Comparison of ENCODE assay signal across 14 mouse cellular contexts in genomic region chr10:111575256-111575655, GRCm38 (mm10).
DNase-seq lines count a peak whose midpoint lies in the region; ATAC-seq and TF ChIP-seq lines count a peak whose summit lies in the region.
"Had no signal": no experiment of that assay in that cellular context is flagged by ENCODE, and none has a peak within 500 bp of the region (broad histone marks: within the 10 kb centered on the region; RNA-seq: fewer than 3 reads in every experiment).

No protein-coding gene starts in this region.

- H3K36me3 ChIP-seq in heart, embryonic 11.5 days (ENCODE audit: control insufficient read depth, insufficient read depth, low read length), result no peaks in the 10 kb centered on the region
- H3K36me3 ChIP-seq in liver, embryonic 12.5 days, result no peaks in the 10 kb centered on the region
- no peaks in the 10 kb centered on the region for H3K36me3 ChIP-seq in liver, embryonic 11.5 days (ENCODE audit: control insufficient read depth, insufficient read depth, low read length)
- H3K36me3 ChIP-seq in small intestine, adult 2 months (ENCODE audit: control insufficient read depth, insufficient read depth, low read length), result no peaks in the 10 kb centered on the region
- H3K36me3 ChIP-seq: hindbrain, embryonic 12.5 days; limb, embryonic 15.5 days; neural tube, embryonic 13.5 days had no signal

- H3K27ac ChIP-seq in heart, embryonic 11.5 days (ENCODE audit: low read depth, low read length), result no peak overlapping the region
- H3K27ac ChIP-seq in liver, embryonic 12.5 days, result no peak overlapping the region
- H3K27ac ChIP-seq in liver, embryonic 11.5 days (ENCODE audit: low read depth, low read length), result no peak overlapping the region
- peak overlapping the region; percentile 71 for H3K27ac ChIP-seq in small intestine, adult 2 months (ENCODE audit: insufficient read depth, low read depth, low read length)
- H3K27ac ChIP-seq: forebrain, embryonic 13.5 days; hindbrain, embryonic 12.5 days; left cerebral cortex, adult 2 months; neural tube, embryonic 13.5 days had no signal

- H3K4me1 ChIP-seq in heart, embryonic 11.5 days (ENCODE audit: control insufficient read depth, insufficient read depth, low read length), result peaks cover 43% of the 10 kb centered on the region
- peaks cover 57% of the 10 kb centered on the region for H3K4me1 ChIP-seq in liver, embryonic 12.5 days
- H3K4me1 ChIP-seq in liver, embryonic 11.5 days (replicated peaks; ENCODE audit: control insufficient read depth, insufficient read depth, low read length), result peaks cover 34% of the 10 kb centered on the region
- peaks cover 38% of the 10 kb centered on the region; the same call in 1 of the 2 replicates for H3K4me1 ChIP-seq in small intestine, adult 2 months (ENCODE audit: control insufficient read depth, insufficient read depth, insufficient read length, low read length)
- H3K4me1 ChIP-seq: hindbrain, embryonic 12.5 days; neural tube, embryonic 13.5 days had no signal

- no peak for TF ChIP-seq CTCF in small intestine, adult 2 months (IDR thresholded peaks at IDR 0.05; ENCODE audit: extremely low read depth, insufficient read length, insufficient replicate concordance, low read depth, low read length)

- DNase-seq in heart, postnatal 4 days, result no peak
- no peak for DNase-seq in liver, embryonic 11.5 days (ENCODE audit: low spot score)
- peak; percentile 64 for DNase-seq in ZHBTc4 (ENCODE audit: low read depth, low spot score)
- no peak for DNase-seq in gastrocnemius, postnatal 36 days
- no peak for DNase-seq in left cerebral cortex, postnatal 10 days (ENCODE audit: extremely low spot score in 1 of 2, low spot score in 2 of 2)
- DNase-seq: kidney, adult 8-10 months had no signal

- peak overlapping the region; percentile 27; the same call in 1 of the 2 replicates for H3K4me2 ChIP-seq in heart, embryonic 11.5 days
- 0 out of 2 replicates have a peak overlapping the region, but pooled peaks have one; percentile 2 for H3K4me2 ChIP-seq in liver, embryonic 12.5 days
- H3K4me2 ChIP-seq in liver, embryonic 11.5 days, result no peak overlapping the region
- H3K4me2 ChIP-seq: forebrain, embryonic 13.5 days; hindbrain, embryonic 12.5 days; limb, embryonic 15.5 days; neural tube, embryonic 13.5 days had no signal

- intact Hi-C loops in gastrocnemius, postnatal 36 days (cut with DNase I), result no loop called here
- intact Hi-C loops in left cerebral cortex, postnatal 10 days (cut with DNase I), result no loop called here

- no peak overlapping the region for H3K9ac ChIP-seq in heart, embryonic 11.5 days (ENCODE audit: low read depth, low read length)
- no peak overlapping the region for H3K9ac ChIP-seq in liver, embryonic 12.5 days
- H3K9ac ChIP-seq in liver, embryonic 11.5 days (ENCODE audit: low read depth, low read length), result no peak overlapping the region
- H3K9ac ChIP-seq: forebrain, embryonic 13.5 days; hindbrain, embryonic 12.5 days; limb, embryonic 15.5 days; neural tube, embryonic 13.5 days had no signal

- no peak for ATAC-seq in heart, embryonic 11.5 days (replicated peaks; ENCODE audit: insufficient number of reproducible peaks, low FRiP score, low TSS enrichment)
- no peak for ATAC-seq in liver, embryonic 12.5 days
- no peak for ATAC-seq in liver, embryonic 11.5 days (replicated peaks; ENCODE audit: low FRiP score)
- ATAC-seq: forebrain, embryonic 13.5 days had no signal

- TF ChIP-seq POLR2A in small intestine, adult 2 months (IDR thresholded peaks at IDR 0.05; ENCODE audit: low read depth, low read length), result no peak

- no peaks in the 10 kb centered on the region for H3K9me3 ChIP-seq in heart, embryonic 11.5 days (replicated peaks; ENCODE audit: control insufficient read depth, low read length)
- no peaks in the 10 kb centered on the region for H3K9me3 ChIP-seq in liver, embryonic 12.5 days (replicated peaks)
- H3K9me3 ChIP-seq in liver, embryonic 11.5 days (ENCODE audit: control insufficient read depth, low read length), result no peaks in the 10 kb centered on the region
- H3K9me3 ChIP-seq: forebrain, embryonic 13.5 days; hindbrain, embryonic 12.5 days; limb, embryonic 15.5 days; neural tube, embryonic 13.5 days had no signal

- 52% methylated on average over 5 of the region's 5 CpGs for WGBS in heart, embryonic 11.5 days (ENCODE audit: insufficient replicate concordance)
- 55% methylated on average over 5 of the region's 5 CpGs for WGBS in liver, embryonic 12.5 days (ENCODE audit: insufficient replicate concordance)
- 60% methylated on average over 5 of the region's 5 CpGs for WGBS in liver, embryonic 11.5 days
- 28% methylated on average over 5 of the region's 5 CpGs for WGBS in small intestine, adult 2 months

- no peak overlapping the region for H3K4me3 ChIP-seq in heart, embryonic 11.5 days (ENCODE audit: low read depth, low read length)
- no peak overlapping the region for H3K4me3 ChIP-seq in liver, embryonic 12.5 days
- H3K4me3 ChIP-seq in liver, embryonic 11.5 days (ENCODE audit: low read depth, low read length), result no peak overlapping the region
- no peak overlapping the region for H3K4me3 ChIP-seq in small intestine, adult 2 months (ENCODE audit: low read depth, low read length)
- H3K4me3 ChIP-seq: forebrain, embryonic 13.5 days; hindbrain, embryonic 12.5 days; left cerebral cortex, adult 2 months; limb, embryonic 15.5 days; neural tube, embryonic 13.5 days had no signal

- no peaks in the 10 kb centered on the region for H3K27me3 ChIP-seq in heart, embryonic 11.5 days (ENCODE audit: control insufficient read depth, insufficient read depth, low read length)
- H3K27me3 ChIP-seq in liver, embryonic 12.5 days (replicated peaks), result 0 out of 2 replicates have a peak, but pooled peaks cover 4% of the 10 kb centered on the region
- no peaks in the 10 kb centered on the region for H3K27me3 ChIP-seq in liver, embryonic 11.5 days (replicated peaks; ENCODE audit: control insufficient read depth, insufficient read depth, low read length)
- no peaks in the 10 kb centered on the region for H3K27me3 ChIP-seq in small intestine, adult 2 months (ENCODE audit: control insufficient read depth, insufficient read depth, low read length)
- H3K27me3 ChIP-seq: forebrain, embryonic 13.5 days; hindbrain, embryonic 12.5 days; limb, embryonic 15.5 days; neural tube, embryonic 13.5 days had no signal
